Mouse (Mus musculus) frontal cortex, adult 2 months (tissue): ENCODE data around the gene Bckdhb. TPM values are rescaled to one million over a fixed set of nuclear protein-coding genes. Genes with fewer than 3 reads are reported as not detected.
"Not testable (repeated sequence)": the region's sequence is repeated elsewhere in the genome, so short reads cannot be mapped to it uniquely, and the experiment has no call there.

ENCODE experiments used
- DNase-seq, 2 experiments: peaks; one replicate each; pipeline ENCODE4 v3.0.0; 2022; ENCODE audit warnings: low spot score in 1 of 2; ENCODE audit errors: extremely low spot score in 1 of 2
- polyA plus RNA-seq: library from polyadenylated mRNA; depleted of rRNA; stranded (reverse); fragments of >200 nt; gene quantifications from 2 replicates; pipeline ENCODE4 v1.2.3, GENCODE M21; 2012

Gene Bckdhb
- polyA plus RNA-seq, 1 experiment, result 34.8 TPM

DNA sequence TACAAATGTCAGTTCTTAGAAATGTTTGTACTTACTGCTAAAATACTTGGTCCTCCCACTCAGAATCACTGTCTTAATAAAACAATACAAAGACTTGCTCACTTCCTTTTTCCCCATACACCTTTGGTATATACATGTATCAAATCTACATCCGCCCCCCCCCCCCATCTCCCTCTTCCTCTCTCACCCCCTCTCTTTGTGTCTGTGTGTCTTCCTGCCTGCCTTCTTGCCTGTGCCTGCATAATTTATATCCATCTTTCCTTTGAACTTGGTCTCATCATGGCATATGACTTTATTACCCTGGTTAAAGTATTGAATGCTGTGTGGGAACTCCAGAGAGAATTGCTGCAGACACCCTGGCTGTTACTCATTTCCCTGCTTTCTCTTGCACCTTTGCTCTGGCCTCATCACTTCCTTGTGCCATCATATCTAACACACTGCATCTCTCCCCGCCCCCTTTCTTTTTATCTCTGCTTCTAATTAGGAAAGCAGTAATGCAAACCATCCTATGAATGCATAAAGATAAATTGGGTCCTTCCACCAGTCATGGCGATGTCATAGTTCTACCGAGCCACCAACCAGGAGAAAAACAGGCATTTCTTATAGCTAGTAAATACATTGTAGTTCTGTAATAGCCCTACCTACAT is 116.8 kb downstream of the Bckdhb start:
- no peak for DNase-seq

DNA sequence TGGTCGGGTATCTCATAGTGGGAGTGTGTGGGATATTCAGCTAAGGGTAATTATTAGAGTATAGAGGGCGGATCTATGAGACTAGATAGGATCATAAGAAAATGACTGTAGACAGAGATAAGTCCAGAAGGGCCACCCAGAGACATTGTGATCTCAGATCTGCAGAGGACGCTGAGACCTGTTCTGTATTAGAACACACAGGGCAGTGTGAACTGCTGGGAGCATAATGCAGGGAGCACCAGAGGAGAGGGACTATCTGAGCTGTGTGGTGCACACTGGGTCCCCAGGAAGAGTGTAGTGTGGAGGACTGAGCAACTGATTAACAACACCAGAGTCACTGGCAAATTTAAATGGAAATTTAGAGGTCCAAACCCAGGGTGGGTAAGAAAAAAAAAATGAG is 117.6 kb downstream of the Bckdhb start:
- DNase-seq, result no peak

DNA sequence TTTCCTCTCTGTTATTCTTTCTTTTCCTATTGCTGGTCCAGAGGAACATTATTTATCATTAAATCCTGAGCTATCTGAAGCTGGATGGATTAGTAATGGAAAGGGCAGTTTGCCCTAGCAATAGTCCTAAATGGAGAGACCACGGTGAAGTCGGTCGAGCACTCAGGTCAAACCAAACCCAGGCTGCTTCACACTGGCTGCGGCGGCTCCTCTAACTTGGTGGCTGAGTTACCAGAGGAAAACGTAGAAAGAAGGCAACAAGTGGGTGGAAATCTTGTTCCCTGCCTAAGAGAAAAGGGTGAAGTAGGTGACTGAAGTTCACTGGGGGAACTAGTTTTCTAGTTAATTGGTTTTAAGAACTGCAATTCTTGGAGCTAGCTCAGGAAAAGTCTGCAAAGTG is 119.2 kb downstream of the Bckdhb start:
- no peak for DNase-seq

DNA sequence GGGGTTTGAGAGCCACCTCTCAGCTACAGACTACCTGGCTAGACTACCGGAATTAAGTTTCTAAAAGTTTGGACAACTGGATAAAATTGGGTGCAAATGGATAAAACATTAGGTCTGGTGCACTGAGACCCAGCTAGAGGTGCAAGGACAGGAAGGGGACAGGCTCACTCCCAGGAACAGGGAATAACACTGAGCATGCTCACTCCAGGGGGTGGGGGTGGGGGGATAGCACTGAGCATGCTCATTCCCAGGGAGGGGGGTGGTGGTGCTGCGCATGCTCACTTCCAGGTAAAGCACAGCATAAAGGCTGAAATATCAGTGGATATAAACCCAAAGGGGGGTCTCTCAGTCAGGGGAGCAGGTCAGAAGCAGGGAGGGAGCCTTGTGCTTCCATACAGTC is 120.7 kb downstream of the Bckdhb start:
- DNase-seq, result no peak

DNA sequence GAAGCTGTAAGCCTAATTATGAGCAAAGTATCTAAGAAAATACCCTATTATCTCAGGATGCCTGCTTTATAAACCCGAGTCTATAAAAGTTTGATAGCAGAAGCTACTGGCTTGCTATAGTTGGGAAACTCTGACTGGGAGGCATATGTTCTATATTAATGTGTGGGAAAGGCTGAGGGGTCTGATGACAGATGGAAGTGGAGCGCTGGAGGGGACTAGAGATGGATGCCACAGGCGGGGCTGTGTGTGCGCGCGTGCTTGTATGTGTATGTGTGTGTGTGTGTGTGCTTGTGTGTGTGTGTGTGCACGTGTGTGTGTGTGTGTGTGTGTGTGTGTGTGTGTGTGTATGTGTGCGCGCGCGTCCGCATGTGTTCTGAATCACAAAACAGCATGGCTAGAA is 121.4 kb downstream of the Bckdhb start:
- no peak for DNase-seq

DNA sequence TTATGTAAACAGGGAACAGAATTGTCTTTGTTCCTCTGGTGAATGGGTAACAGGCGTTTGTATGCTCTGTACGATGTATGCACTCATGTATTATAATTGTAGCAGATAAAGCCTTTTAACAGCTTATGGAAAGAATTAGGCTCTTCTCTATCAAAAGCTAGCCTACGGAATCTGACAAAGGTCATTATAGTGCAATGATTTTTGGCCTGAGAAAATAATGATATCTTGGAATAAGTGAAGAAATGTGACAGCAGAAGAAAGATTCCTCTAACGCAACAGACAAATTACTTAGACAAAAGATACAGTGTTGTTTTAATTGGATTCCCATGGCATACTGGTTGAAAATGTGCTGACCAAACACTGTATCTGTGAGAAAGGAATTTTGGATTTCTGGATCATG is 122.0 kb downstream of the Bckdhb start:
- DNase-seq, result no peak

DNA sequence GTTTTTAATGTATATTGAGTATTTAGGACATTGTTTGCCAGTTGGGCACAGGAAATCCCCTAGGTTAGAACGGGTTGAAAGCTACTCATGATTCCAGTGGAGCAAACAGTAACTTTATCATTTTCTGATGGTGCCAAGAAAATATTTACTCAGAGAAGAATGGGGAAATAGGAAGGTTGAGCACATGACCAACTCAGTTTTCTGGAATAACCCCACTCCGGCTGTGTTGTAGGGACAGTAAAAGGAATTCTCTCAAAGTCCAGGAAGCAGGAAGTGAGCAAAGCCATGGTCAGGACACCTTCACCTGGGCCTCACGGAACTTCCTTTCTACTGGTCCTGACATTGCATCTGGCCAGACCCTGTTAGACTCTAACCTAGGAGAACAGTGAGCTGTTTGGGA is 122.5 kb downstream of the Bckdhb start:
- DNase-seq, result no peak

DNA sequence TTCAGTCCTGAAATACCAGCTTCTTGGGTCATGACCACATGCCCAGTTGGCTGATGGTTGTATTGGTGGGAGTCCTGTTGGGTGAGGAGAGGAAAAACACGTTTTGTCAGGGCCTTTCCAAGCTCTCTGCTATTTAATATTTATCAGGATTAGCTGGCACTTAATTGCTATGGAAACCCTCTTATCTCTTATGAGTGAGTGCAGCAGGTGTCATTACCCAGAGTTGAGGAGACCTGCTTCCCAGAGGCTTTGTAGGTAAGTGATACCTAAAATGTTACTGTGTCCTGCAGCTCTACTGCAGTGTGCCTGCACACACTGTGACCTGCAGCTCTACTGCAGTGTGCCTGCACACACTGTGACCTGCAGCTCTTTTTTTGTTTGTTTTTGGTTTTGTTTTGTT is 124.2 kb downstream of the Bckdhb start:
- DNase-seq, result no peak

DNA sequence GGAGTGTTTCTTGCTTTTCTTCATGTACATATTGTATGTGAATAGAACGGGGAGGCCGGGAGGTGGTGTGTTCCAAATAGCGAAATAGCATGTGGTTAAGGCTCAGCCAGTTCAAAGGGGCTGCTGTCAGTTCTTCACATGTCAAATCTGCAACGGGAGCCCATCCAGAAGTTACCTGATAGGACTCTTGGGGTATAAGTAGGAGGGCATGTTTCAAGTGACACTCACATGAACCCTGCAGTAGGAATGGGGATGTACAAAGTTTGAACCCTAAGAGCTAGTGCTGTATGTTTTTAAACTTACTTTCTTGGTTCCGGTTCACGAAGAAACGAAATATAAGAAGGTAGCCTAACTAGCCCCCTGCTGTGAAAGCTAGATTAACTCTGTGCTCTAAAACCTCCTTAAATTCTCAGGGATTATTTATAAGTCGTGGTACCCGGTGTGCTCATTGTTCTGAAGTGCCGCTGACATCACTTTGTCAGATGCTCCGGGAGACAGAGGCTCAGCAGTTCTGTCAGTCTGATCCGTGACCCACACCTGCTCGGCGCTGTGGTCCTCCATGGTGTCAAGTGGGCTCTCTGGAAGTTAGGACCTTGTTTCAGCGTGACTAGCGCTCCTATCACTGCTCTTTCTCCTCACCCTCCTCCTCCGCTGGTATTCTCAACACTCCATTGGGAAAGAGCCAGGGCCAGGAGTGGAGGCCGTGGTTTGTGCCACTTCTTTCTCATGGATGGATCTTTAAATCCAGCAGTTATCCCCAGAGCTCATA is 126.1 kb downstream of the Bckdhb start:
- DNase-seq, result no peak

DNA sequence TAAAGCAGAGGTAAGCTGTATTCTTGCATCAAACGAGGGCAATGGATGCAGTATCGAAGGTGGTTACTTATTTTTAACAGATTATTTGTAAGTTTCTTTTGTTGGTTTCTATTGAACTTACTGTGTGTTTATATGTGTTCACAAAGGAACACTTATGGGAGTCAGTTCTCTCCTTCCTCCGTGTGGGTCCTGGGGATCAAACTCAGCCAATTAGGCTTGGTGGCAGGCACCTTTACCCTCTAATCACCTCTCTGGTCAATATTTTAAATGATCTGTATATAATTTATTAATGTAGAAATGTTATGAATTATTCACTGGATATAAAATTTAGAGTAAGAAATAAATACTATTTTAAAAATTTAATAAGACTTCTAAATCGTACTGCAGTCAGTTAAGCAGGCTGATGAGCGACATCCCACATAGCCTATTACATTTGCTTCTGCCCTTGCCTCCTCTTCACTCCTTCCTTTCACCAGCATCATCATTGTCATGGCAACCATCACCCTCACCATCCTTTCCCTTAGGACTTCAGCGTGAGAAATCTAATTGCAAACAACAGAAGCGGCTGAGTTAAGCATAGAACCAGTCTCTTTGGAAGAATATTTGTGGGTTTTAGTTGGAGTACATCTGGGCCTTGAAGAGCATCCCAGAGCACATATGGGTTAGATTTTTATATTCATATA is 130.3 kb downstream of the Bckdhb start:
- DNase-seq, result peak in 1 of 2 experiments; percentile 11

DNA sequence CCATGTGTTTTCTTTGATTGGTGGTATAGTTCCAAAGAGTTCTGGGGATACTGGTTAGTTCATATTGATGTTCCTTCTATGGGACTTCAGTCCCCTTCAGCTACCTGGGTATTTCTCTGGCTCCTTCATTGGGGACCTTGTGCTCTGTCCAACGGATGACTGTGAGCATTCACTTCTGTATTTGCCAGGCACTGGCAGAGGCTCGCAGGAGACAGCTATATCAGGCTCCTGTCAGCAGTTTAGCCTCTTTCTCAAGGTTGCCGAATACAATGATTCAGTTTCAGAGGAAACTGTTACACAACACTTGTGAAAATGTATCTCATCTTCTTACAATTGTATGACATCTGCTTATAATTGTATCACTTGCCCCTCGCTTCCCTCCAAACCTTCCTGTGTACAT is 135.8 kb downstream of the Bckdhb start:
- DNase-seq, result not testable (repeated sequence)

DNA sequence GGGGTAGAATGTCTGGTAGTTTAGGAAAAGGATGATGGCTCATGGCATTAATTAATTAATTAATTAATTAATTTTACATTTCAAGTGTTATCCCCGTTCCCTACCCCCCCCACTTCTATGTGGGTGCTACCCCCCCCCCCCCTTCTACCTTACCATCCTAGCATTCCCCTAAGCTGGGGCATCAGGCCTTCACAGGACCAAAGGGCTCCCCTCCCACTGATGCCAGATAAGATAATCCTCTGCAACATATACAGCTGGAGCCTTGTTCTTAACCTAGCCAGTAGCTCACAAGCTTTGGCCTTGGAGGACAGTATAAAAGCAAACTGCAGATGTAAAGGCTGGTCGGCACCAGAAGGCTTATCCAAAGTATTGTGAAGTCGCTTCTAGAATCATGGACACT is 138.7 kb downstream of the Bckdhb start:
- DNase-seq, result no peak

DNA sequence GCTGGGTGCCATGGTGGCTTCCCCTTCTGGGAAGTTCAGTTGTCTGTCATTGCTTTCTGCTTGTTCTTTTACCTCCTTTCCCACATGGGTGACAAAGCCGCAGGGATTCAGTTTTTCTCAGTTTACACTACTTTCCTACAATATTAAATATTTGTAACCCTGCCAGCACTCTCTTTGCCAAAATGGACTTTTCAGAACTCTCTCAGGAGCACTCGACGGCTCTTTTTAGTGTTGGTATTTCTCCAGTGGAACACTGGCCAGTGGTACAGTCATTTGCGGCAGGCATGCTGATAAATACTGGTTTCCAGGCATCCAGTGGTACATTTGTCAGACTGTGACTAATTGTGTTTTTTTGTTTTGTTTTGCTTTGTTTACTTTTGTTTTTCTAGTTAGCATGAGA is 139.2 kb downstream of the Bckdhb start:
- DNase-seq, result no peak

DNA sequence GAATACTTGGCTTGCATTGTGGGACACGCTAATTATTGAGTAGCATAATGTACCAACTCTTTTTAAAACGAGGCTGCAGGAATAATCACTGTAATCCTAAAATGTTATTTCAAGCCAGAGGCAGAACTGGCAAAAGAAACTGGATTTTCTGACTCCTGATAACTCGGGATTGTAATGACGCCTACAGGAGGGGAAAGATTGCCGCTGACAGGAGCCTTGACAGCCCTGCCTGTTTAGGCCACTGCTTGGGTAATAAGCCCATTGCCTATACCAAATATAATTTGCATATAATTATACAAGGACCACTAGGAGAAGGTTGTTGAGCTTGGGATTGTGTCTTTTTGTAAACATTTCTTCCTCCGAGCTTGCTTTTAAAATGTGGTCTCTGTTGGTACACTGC is 145.3 kb downstream of the Bckdhb start:
- no peak for DNase-seq

DNA sequence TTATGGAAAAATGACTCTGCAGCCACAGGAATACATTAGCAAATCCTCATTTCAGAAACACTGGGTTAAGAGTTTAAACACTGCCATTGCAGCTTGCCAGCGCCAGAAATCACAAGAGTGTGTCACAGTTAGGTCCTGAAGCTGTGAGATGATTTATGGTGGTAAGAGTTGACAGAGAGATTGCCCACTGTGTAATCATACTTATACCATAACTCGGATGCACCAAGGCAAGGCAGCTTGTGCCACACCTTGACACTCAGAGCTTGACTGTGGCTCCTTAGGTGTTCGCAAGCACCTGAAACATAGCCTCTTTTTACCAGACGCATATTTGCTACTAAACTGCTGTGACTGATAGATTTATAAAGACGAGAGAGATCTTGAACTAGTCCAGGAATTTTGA is 145.8 kb downstream of the Bckdhb start:
- no peak for DNase-seq

DNA sequence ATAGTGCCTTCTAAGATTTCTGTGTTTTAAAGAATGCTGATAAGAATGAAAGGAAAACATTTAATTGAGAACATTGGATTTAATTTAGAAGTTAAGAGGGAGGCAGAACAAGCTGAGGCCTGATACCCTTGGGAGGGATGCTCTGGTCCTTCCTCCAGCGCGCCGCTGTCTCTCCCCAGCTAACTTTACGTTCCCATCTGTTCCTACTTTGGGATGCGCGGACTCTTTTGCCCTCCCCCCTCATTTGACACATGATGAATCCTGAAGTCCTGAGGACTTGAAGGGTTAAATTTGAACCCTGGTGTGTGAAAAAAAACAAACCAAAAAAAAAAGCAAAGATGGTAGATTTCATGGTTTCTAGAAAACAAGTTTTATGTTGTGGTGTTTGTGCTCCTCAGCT is 147.6 kb downstream of the Bckdhb start:
- DNase-seq, result no peak

DNA sequence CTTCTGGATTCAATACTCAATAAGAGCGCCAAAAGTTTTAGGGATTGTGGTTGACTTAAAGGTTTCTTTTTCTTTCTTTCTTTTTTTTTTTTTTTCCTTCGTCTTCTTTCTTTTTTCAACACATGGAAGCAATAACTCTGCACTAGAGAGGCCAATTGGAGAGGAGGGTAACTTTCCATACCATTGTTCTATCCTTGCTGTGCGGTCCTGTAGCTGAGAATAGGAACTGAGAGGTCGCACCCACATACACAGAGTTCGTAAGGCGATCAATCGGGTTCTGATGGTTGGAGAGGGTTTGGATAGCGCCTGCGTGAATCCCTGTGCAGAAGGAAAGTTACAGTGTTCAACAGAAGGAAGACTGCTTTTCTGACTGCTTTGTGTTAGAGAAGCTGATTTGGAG is 148.3 kb downstream of the Bckdhb start:
- DNase-seq, result no peak

DNA sequence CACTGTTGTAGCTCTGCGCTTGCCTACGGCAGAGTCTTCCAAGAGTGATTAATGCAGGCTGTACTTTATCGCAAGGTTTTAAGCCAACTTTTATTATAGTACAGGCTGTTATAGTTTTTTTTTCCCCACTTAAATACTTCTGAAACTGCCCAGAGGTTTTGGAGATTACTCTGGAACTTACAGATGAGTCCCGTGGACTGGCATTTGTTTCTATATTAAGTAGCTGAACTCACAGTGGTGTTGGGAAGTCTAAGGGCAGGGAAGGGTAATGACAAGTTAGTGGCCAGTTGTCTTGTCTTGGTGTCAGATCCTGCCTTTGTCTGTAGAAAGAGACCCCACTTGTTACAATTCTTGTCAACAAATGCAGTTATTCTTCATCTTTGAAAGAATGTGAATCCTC is 158.6 kb downstream of the Bckdhb start:
- no peak for DNase-seq

DNA sequence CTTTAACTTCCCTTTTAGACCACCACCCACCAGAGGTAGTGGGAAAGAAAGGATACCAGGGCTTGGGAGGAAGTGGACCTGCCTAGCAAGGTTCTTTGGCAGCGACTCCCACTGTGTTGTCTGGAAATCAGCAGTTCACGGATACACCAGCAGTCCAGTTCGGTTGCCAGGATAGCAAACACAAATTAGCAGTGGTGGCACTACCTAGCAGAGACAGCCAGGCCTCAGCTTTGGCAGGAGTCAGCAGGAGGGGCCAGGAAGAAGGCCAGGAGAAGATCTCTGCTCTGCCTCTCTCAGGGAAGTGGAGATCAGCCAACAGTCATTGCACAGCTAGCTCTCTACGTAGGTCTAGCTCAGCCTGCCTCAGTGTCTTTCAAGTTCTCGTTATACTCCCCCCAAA is 159.7 kb downstream of the Bckdhb start:
- no peak for DNase-seq

DNA sequence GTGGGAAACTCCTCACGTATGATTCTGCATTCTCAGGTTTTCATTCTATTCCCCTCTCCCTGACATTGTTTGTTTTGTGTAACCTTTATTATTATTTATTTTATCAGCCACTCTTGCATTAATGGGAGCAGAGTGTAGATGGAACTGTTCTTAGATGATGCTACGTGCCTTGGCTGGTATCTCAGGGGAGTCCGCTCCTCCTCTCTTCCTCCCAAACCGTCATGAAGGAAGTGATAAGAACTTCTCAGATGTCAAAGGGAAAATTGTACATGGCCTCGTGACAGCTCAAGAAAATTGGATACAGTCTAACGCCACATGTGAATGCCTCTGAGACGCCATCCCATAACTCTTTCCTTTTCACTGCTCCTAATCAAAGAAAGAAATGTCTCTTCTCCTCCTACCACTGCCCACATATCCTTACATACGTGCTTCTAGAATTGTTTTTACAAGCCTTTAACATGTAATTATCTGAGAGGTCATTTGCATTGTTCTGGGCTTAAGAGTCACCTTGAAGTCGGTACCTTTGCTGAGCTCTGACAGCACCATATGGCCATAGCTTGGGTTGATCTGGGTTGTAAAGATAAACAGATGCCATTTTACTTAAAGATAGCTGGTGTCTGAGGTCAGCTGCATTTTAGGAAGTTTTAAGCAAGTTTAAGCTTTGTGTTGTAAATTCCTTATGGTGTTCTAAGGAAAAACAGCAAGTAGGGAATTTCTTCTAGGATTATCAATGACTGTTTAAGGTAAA is 165.5 kb downstream of the Bckdhb start:
- DNase-seq, result no peak

DNA sequence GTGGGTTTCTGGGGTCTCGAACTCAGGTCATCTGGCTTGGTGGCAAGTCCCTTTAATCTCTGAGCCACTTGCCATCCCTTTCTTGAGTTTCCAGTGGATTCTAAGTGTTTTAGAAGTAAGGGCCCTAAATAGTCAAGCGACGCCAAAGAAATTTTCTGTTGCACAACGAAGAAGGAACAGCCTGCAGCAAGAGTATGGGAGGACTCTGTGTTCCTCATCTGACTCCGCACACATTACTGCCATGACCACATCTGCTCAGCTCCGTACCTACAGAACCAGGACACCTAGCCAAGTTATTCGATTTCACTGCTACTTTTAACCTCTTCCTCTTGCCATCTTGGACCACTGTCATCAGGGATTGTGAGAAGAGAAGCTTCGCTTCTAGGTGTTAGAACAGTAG is 168.0 kb downstream of the Bckdhb start:
- DNase-seq, result no peak
